11 mouse cellular contexts compared by ENCODE assay signal in the genomic region with DNA sequence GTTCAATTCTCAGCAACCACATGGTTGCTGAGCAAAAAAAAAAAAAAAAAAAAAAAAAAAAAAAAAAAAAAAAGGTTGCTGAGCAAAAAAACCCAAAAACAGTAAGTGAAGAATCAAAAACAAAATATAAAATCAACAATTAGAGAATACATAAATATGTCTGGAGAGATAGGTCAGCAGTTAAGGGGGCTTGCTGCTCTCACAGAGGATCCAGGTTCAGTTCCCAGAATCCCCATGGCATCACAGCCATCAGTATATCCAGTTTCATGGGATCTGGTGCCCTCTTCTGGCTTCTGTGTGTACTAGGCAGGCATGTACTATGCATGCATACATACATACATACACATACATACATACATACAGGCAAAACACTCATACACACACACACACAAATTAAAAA. TPM values are rescaled to one million over a fixed set of nuclear protein-coding genes. Genes with fewer than 3 reads are reported as not detected.
DNase-seq lines count a peak whose midpoint lies in the region; ATAC-seq and TF ChIP-seq lines count a peak whose summit lies in the region.
"Had no signal": no experiment of that assay in that cellular context is flagged by ENCODE, and none has a peak within 500 bp of the region (broad histone marks: within the 10 kb centered on the region; RNA-seq: fewer than 3 reads in every experiment).

No protein-coding gene starts in this region.

- no peak for TF ChIP-seq POLR2A in liver, adult 2 months (IDR thresholded peaks at IDR 0.05; ENCODE audit: extremely low read depth, insufficient read depth, low read length)

- no peak overlapping the region for H3K4me3 ChIP-seq in liver, adult 2 months (ENCODE audit: insufficient read depth, low read depth, low read length)
- no peak overlapping the region for H3K4me3 ChIP-seq in liver, embryonic 11.5 days (ENCODE audit: low read depth, low read length)
- H3K4me3 ChIP-seq in liver, postnatal 0 days (ENCODE audit: low read depth, low read length): no peak overlapping the region
- H3K4me3 ChIP-seq in neural tube, embryonic 15.5 days (replicated peaks): no peak overlapping the region
- H3K4me3 ChIP-seq: limb, embryonic 12.5 days had no signal

- H3K9me3 ChIP-seq in liver, embryonic 11.5 days (ENCODE audit: control insufficient read depth, low read length): 0 out of 2 replicates have a peak, but pooled peaks cover 3% of the 10 kb centered on the region
- no peaks in the 10 kb centered on the region for H3K9me3 ChIP-seq in liver, postnatal 0 days (ENCODE audit: low read length)
- H3K9me3 ChIP-seq in neural tube, embryonic 15.5 days (replicated peaks): no peaks in the 10 kb centered on the region

- no peaks in the 10 kb centered on the region for H3K27me3 ChIP-seq in liver, adult 2 months (ENCODE audit: control insufficient read depth, insufficient read depth, low read length)
- no peaks in the 10 kb centered on the region for H3K27me3 ChIP-seq in liver, embryonic 11.5 days (replicated peaks; ENCODE audit: control insufficient read depth, insufficient read depth, low read length)
- no peaks in the 10 kb centered on the region for H3K27me3 ChIP-seq in liver, postnatal 0 days (ENCODE audit: insufficient read depth, low read length)
- H3K27me3 ChIP-seq in neural tube, embryonic 15.5 days (replicated peaks): no peaks in the 10 kb centered on the region
- H3K27me3 ChIP-seq: limb, embryonic 12.5 days had no signal

- peak; percentile 19 for DNase-seq in liver, adult 2 months (ENCODE audit: extremely low read depth, low read depth, low spot score)
- no peak for DNase-seq in liver, embryonic 11.5 days (ENCODE audit: low spot score)
- peak; percentile 70 for DNase-seq in R1 (ENCODE audit: low read depth, low spot score)
- peak; percentile 38 for DNase-seq in liver, postnatal 0 days
- DNase-seq in thymus, postnatal 25 days: peak; percentile 52
- DNase-seq in gastrocnemius, postnatal 10 days: no peak
- DNase-seq: right cerebral cortex, postnatal 14 days had no signal

- peak; percentile 36 for TF ChIP-seq CTCF in liver, adult 2 months (IDR thresholded peaks at IDR 0.05; ENCODE audit: low read depth, low read length)
- TF ChIP-seq CTCF in liver, postnatal 0 days (IDR thresholded peaks at IDR 0.05; ENCODE audit: low read depth): peak; percentile 78

- H3K36me3 ChIP-seq in liver, adult 2 months (ENCODE audit: control insufficient read depth, insufficient read depth, low read length): no peaks in the 10 kb centered on the region
- no peaks in the 10 kb centered on the region for H3K36me3 ChIP-seq in liver, embryonic 11.5 days (ENCODE audit: control insufficient read depth, insufficient read depth, low read length)
- no peaks in the 10 kb centered on the region for H3K36me3 ChIP-seq in liver, postnatal 0 days (replicated peaks; ENCODE audit: insufficient read depth, low read length)
- H3K36me3 ChIP-seq in neural tube, embryonic 15.5 days: no peaks in the 10 kb centered on the region
- H3K36me3 ChIP-seq: limb, embryonic 12.5 days had no signal

- H3K79me2 ChIP-seq in liver, adult 2 months (ENCODE audit: control insufficient read depth, insufficient read depth, low read length): no peaks in the 10 kb centered on the region

- H3K4me1 ChIP-seq in liver, adult 2 months (ENCODE audit: control insufficient read depth, insufficient read depth, low read length): peaks cover 19% of the 10 kb centered on the region
- peaks cover 26% of the 10 kb centered on the region for H3K4me1 ChIP-seq in liver, embryonic 11.5 days (replicated peaks; ENCODE audit: control insufficient read depth, insufficient read depth, low read length)
- H3K4me1 ChIP-seq in liver, postnatal 0 days (ENCODE audit: insufficient read depth): peaks cover 22% of the 10 kb centered on the region
- H3K4me1 ChIP-seq in neural tube, embryonic 15.5 days: no peaks in the 10 kb centered on the region
- H3K4me1 ChIP-seq: limb, embryonic 12.5 days had no signal

- H3K4me2 ChIP-seq in liver, embryonic 11.5 days: no peak overlapping the region
- H3K4me2 ChIP-seq in liver, postnatal 0 days (ENCODE audit: low read depth, low read length): no peak overlapping the region
- H3K4me2 ChIP-seq in neural tube, embryonic 15.5 days: no peak overlapping the region
- H3K4me2 ChIP-seq: limb, embryonic 12.5 days had no signal

- no peak overlapping the region for H3K27ac ChIP-seq in liver, adult 2 months (replicated peaks; ENCODE audit: insufficient read depth, low read depth, low read length)
- no peak overlapping the region for H3K27ac ChIP-seq in liver, embryonic 11.5 days (ENCODE audit: low read depth, low read length)
- no peak overlapping the region for H3K27ac ChIP-seq in liver, postnatal 0 days (ENCODE audit: low read depth)
- H3K27ac ChIP-seq in neural tube, embryonic 15.5 days (replicated peaks): no peak overlapping the region
- H3K27ac ChIP-seq: limb, embryonic 12.5 days had no signal

- H3K9ac ChIP-seq in liver, adult 2 months (ENCODE audit: low read depth, low read length): no peak overlapping the region
- no peak overlapping the region for H3K9ac ChIP-seq in liver, embryonic 11.5 days (ENCODE audit: low read depth, low read length)
- no peak overlapping the region for H3K9ac ChIP-seq in liver, postnatal 0 days (replicated peaks)
- no peak overlapping the region for H3K9ac ChIP-seq in neural tube, embryonic 15.5 days (replicated peaks)
- H3K9ac ChIP-seq: limb, embryonic 12.5 days had no signal

- ATAC-seq in liver, embryonic 11.5 days (replicated peaks; ENCODE audit: low FRiP score): no peak
- ATAC-seq in liver, postnatal 0 days: no peak
- ATAC-seq in neural tube, embryonic 15.5 days (ENCODE audit: low FRiP score): no peak
- ATAC-seq: intestine, embryonic 16.5 days; midbrain, embryonic 16.5 days had no signal

- TF ChIP-seq EP300 in liver, postnatal 0 days (IDR thresholded peaks at IDR 0.05; ENCODE audit: low read depth): no peak

RNA-seq across cellular contexts. Expression of gene Stk24, which starts 46.9 kb away (rescaled TPM):
- total RNA-seq in liver, adult 2 months (2014; rRNA removed): 10.1 and 12.6 TPM in 2 replicates
- 8.6 and 9.3 TPM in 2 replicates for polyA plus RNA-seq in liver, adult 2 months (2012; rRNA removed)
- 51.3 and 58.2 TPM in 2 replicates for polyA plus RNA-seq in liver, embryonic 11.5 days (2014; fragmentation: Nextera tagmentation; extraction: Ambion mirVana)
- 19.3 and 20.4 TPM in 2 replicates for polyA plus RNA-seq in liver, postnatal 0 days (2015; fragmentation: Nextera tagmentation; extraction: Ambion mirVana)
- polyA plus RNA-seq in neural tube, embryonic 15.5 days (2015; fragmentation: Nextera tagmentation; extraction: Ambion mirVana): 15.2 and 22.0 TPM in 2 replicates
- total RNA-seq in gastrocnemius, postnatal 10 days (2021): 10 to 100 TPM; 37.6 to 39.7 TPM

Comparison
In these comparisons a context has a peak if more than half of its experiments do, and no peak if none do; other contexts are left out.
1. DNase-seq: peak in liver, adult 2 months (single experiment), R1 (single experiment), liver, postnatal 0 days (single experiment) and thymus, postnatal 25 days (single experiment); none in liver, embryonic 11.5 days (single experiment) and gastrocnemius, postnatal 10 days (single experiment).